Mouse (Mus musculus) brown adipose tissue, adult 24 weeks (tissue): ENCODE results near the gene Nck1. TPM values are rescaled to one million over a fixed set of nuclear protein-coding genes. Genes with fewer than 3 reads are reported as not detected.
A peak's percentile ranks its signal among the peaks of the same experiment; 100 is the strongest.

Experiments
- H3K27ac ChIP-seq: fragments of 200-500 bp; replicated peaks from 2 replicates; pipeline ENCODE4 v1.5.1; 2012; ENCODE audit warnings: low read depth, mild to moderate bottlenecking, low read length
- H3K4me1 ChIP-seq: fragments of 200-500 bp; 2 replicates; pipeline ENCODE4 v1.6.1; 2012; ENCODE audit warnings: low read length, mixed read lengths; ENCODE audit not compliant: control insufficient read depth, insufficient read depth, insufficient read length
- H3K4me3 ChIP-seq: fragments of 200-500 bp; 2 replicates; pipeline ENCODE4 v1.5.1; 2012; ENCODE audit warnings: low read depth, mild to moderate bottlenecking, low read length, moderate library complexity; ENCODE audit not compliant: insufficient read depth
- polyA plus RNA-seq: library from polyadenylated mRNA; stranded (reverse); fragments of >200 nt; gene quantifications from 2 replicates; pipeline ENCODE4 v1.2.4, GENCODE M21; 2012; ENCODE audit not compliant: missing spikeins, insufficient read depth, insufficient read length

Nck1 gene
- 39.8 and 44.1 TPM in 2 replicates for polyA plus RNA-seq

- Histone ChIP-seq H3K4me1 (peaks cover 4% of the 10 kb centered on the region), H3K4me3 (peak within 1 kb of the TSS; percentile 95), H3K27ac (peak within 1 kb of the TSS; percentile 99)
These were observed at the start of gene Nck1 for GRCm38 (mm10) chr9:100545715-100546593. Nck1 (minus strand) TSS chr9:100546134.

- no peak overlapping the region for H3K27ac ChIP-seq
- no peaks in the 10 kb centered on the region for H3K4me1 ChIP-seq
- no peak overlapping the region for H3K4me3 ChIP-seq
These were observed 44.5 kb upstream of the Nck1 start for GRCm38 (mm10) chr9:100590462-100590861.

- Histone ChIP-seq H3K27ac (no peak overlapping the region), H3K4me3 (no peak overlapping the region), H3K4me1 (no peaks in the 10 kb centered on the region)
These were observed 38.1 kb upstream of the Nck1 start for GRCm38 (mm10) chr9:100584031-100584430.

DNA sequence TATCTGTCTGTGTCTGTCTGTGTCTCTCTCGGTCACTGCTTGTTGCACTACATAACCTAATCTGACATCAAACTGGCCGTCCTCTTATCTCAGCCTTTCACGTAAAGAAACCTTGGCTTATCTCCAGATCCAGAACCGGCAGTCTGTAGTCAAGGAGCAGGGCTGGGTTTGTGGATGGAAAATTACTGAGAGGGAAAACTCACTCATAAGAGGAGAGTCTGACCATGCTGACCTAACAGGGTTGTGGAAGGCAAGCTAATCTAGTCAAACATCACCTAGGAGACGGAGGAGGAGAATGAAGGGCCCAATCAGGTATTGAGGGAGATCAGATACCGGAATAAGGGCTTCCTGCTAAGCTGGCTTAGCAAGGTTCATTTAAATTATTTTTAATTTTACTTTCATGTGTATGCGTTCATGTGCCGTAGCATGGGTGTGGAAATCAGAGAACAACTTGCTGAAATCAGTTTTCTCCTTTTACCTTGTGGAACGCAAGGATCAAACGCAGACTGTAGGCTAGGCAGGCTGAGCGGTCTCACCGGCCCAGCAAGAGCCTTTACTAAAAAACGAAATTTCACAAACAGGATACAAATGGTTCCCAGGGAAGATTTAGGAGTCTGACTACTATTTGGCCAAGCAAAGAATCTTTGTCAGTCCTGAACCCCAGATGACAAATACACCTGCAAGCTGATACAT lies 37.1 kb upstream of the Nck1 start:
- H3K4me3 ChIP-seq = no peak overlapping the region
- H3K4me1 ChIP-seq = no peaks in the 10 kb centered on the region
- H3K27ac ChIP-seq = no peak overlapping the region

DNA sequence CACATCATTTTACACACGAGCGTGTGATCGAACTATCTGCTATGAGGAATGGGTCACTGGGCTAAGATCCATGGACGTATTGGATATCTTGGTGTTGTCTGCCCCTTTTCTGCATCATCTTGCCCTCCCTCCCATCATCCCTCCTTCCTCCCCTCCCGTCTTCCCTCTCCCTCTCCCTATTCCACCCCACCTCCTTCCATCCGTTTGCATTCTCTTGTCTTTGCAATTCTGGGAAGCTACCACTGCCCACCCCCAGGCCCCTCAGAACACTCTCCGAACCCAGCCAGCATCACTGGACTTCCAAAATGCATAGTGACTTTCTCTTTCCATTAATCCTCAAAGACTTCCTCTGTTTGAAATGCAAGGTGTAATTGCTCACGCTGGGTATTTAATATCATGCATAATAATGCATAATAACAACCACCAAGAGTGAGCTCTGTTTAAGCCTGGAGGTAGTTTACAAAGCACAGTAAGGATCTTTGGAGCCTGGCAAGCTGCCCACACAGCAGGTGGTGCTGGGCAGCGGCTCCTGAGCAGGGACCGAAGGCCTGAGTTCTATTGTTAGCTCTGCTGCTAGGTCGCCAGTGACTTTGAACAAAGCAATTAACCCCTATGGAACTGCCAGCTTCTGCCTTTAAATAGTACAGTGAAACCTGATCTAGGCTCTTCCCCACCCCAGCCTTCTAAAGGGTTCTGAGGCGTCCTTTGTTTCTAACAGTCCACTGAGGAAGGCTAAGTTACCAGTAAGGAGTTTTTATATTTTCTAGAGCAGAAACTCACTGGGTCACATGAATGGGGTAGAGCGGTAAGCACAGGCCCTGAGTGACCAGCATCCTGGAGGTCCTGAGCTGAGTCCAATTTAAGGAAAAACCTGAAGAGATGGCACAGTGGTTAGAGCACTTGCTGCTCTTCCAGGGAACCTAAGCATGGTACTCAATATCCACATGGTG lies 35.9 kb upstream of the Nck1 start:
- Histone ChIP-seq H3K4me3 (no peak overlapping the region), H3K27ac (no peak overlapping the region), H3K4me1 (no peaks in the 10 kb centered on the region)

DNA sequence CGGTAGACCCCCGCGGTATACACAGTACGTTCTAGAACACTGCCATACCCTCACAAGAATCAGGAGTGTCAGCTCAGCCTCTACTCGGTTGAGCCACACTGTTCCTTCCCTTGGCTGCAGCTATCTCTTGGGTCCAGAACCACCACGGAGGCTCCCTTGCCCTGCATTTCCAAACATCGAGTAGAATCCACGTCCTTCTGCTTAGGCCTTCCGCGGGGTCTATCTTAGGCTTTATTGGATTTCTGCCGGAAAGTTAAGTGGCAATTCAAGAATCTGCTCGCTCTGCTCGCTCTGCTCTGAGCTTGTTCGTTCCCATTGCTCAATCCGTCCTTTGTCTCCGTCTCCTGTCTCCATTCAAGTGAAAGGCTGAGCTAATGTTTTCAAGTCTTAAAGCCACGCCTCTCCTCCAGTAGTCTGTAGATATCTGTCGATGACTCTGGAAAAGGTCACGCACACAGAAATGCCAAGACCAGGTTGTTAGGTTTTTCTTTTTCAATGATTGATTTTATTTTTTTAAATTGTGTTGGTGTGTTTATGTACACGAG lies 34.3 kb upstream of the Nck1 start:
- Histone ChIP-seq H3K4me3 (no peak overlapping the region), H3K27ac (no peak overlapping the region), H3K4me1 (no peaks in the 10 kb centered on the region)

- Histone ChIP-seq H3K27ac (no peak overlapping the region), H3K4me3 (no peak overlapping the region), H3K4me1 (no peaks in the 10 kb centered on the region)
These were observed 28.0 kb upstream of the Nck1 start for GRCm38 (mm10) chr9:100573942-100574341.

GRCm38 (mm10) chr9:100573300-100573699 lies 27.4 kb upstream of the Nck1 start:
- H3K4me1 ChIP-seq = no peaks in the 10 kb centered on the region
- H3K4me3 ChIP-seq = no peak overlapping the region
- H3K27ac ChIP-seq = no peak overlapping the region

GRCm38 (mm10) chr9:100571511-100571910 lies 25.6 kb upstream of the Nck1 start:
- H3K4me1 ChIP-seq = no peaks in the 10 kb centered on the region
- no peak overlapping the region for H3K27ac ChIP-seq
- H3K4me3 ChIP-seq = no peak overlapping the region

DNA sequence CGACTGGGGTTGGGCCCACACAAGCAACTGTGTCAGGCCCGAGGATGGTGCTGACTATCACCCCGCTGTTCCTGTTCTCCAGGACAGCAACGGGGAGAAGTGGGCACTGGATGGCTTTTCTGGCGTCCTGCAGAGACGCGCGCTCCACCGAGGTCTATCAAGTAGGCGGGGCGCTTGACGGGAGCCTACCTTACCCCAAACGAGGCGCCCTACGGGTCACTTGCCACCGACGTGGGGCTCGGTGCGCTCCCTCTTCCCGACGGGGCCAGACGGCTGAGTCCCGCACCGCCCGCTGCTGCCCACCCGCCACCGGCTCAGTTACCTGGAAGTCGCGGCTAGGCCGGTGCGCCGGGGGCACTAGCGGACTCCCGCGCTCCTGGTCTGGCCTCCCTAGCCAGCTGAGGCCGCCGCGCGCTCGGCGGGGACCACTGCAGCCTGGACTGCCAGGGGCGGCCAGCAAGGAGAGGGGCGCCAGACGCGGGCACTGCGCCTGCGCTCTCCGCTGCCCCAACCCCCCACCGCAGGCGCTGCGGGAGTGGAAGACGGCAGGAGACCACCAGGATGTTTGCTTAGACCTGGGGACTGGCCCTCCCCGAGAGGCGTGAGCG lies 24.8 kb upstream of the Nck1 start, which contains the start of gene Slc35g2:
TSS of gene Slc35g2 (minus strand) at position 465 of the 608 bp plus-strand sequence.
- Histone ChIP-seq H3K4me1 (no peaks in the 10 kb centered on the region), H3K27ac (no peak within 1 kb of the TSS; the same call in 1 of the 2 replicates), H3K4me3 (peak within 1 kb of the TSS; percentile 66)

GRCm38 (mm10) chr9:100569798-100570625 lies 24.1 kb upstream of the Nck1 start:
- no peaks in the 10 kb centered on the region for H3K4me1 ChIP-seq
- H3K27ac ChIP-seq = no peak overlapping the region; the same call in 1 of the 2 replicates
- H3K4me3 ChIP-seq = peak overlapping the region; percentile 66

DNA sequence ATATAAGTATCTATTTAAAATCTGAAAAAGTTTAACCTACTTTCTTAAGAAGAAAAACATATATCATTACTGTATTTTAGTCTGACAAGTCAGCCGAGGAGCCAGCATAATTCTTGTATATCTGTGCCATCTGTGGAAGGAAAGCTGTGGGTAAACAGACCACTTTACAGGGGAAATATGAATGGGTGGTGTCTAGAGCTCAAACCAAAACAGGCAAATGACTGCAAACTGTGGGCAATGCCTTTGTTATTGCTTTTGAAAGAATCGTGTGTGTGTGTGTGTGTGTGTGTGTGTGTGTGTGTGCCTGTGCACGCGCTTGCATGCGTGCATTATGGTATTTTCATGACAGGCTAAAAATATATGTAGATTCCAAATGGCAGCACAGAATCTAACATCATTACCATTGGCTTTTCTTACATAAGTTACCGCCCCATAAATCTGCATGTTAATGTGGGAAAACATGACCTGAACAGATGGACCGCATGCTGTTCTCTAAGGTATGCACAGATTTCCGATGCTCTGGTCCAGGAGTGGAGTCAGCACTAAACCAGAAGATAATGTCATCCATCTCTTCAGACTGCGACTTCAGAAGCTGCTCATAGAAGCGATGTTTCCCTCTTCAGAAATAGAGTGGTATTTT lies 14.4 kb upstream of the Nck1 start:
- H3K4me1 ChIP-seq = no peaks in the 10 kb centered on the region
- H3K27ac ChIP-seq = no peak overlapping the region
- H3K4me3 ChIP-seq = no peak overlapping the region

- Histone ChIP-seq H3K4me3 (no peak overlapping the region), H3K4me1 (no peaks in the 10 kb centered on the region), H3K27ac (no peak overlapping the region)
These were observed 13.1 kb upstream of the Nck1 start for GRCm38 (mm10) chr9:100558991-100559390.
